Mouse (Mus musculus): ENCODE data around the gene Igf1r.
A peak's percentile ranks its signal among the peaks of the same experiment; 100 is the strongest.

Gene Igf1r

GRCm38 (mm10) chr7:68119605-68120004 lies 167.0 kb downstream of the Igf1r start:
- DNase-seq (ENCODE audit: low spot score) = no peak

GRCm38 (mm10) chr7:68122418-68122817 lies 169.8 kb downstream of the Igf1r start:
- DNase-seq (ENCODE audit: low spot score) = no peak

GRCm38 (mm10) chr7:68125347-68125746 lies 172.7 kb downstream of the Igf1r start:
- DNase-seq (ENCODE audit: low spot score) = no peak

GRCm38 (mm10) chr7:68127799-68128261 lies 175.2 kb downstream of the Igf1r start:
- peak; percentile 24 for DNase-seq (ENCODE audit: low spot score)

- no peak for DNase-seq (ENCODE audit: low spot score)
These were observed 175.6 kb downstream of the Igf1r start for GRCm38 (mm10) chr7:68128271-68128674.

- DNase-seq (ENCODE audit: low spot score) = peak; percentile 95
These were observed 176.5 kb downstream of the Igf1r start for GRCm38 (mm10) chr7:68129077-68129511.

GRCm38 (mm10) chr7:68129546-68130253 lies 177.1 kb downstream of the Igf1r start:
- DNase-seq (ENCODE audit: low spot score) = peak; percentile 81

GRCm38 (mm10) chr7:68130950-68131580 lies 178.4 kb downstream of the Igf1r start:
- no peak for DNase-seq (ENCODE audit: low spot score)

GRCm38 (mm10) chr7:68133679-68134078 lies 181.1 kb downstream of the Igf1r start:
- no peak for DNase-seq (ENCODE audit: low spot score)

GRCm38 (mm10) chr7:68134948-68135347 lies 182.3 kb downstream of the Igf1r start:
- no peak for DNase-seq (ENCODE audit: low spot score)

GRCm38 (mm10) chr7:68136056-68136455 lies 183.4 kb downstream of the Igf1r start:
- DNase-seq (ENCODE audit: low spot score) = no peak

GRCm38 (mm10) chr7:68139384-68139783 lies 186.8 kb downstream of the Igf1r start:
- no peak for DNase-seq (ENCODE audit: low spot score)

- no peak for DNase-seq (ENCODE audit: low spot score)
These were observed 187.6 kb downstream of the Igf1r start for GRCm38 (mm10) chr7:68140041-68140807.

GRCm38 (mm10) chr7:68144266-68144665 lies 191.6 kb downstream of the Igf1r start:
- DNase-seq (ENCODE audit: low spot score) = no peak

- DNase-seq (ENCODE audit: low spot score) = no peak
These were observed 195.8 kb downstream of the Igf1r start for GRCm38 (mm10) chr7:68148297-68149048.

- DNase-seq (ENCODE audit: low spot score) = no peak
These were observed 199.3 kb downstream of the Igf1r start for GRCm38 (mm10) chr7:68151892-68152291.

- DNase-seq (ENCODE audit: low spot score) = no peak
These were observed 199.8 kb downstream of the Igf1r start for GRCm38 (mm10) chr7:68152458-68152857.

- no peak for DNase-seq (ENCODE audit: low spot score)
These were observed 200.6 kb downstream of the Igf1r start for GRCm38 (mm10) chr7:68153269-68153668.

GRCm38 (mm10) chr7:68154588-68154987 lies 202.0 kb downstream of the Igf1r start:
- DNase-seq (ENCODE audit: low spot score) = no peak

GRCm38 (mm10) chr7:68160094-68160791 lies 207.6 kb downstream of the Igf1r start:
- no peak for DNase-seq (ENCODE audit: low spot score)

- DNase-seq (ENCODE audit: low spot score) = no peak
These were observed 211.4 kb downstream of the Igf1r start for GRCm38 (mm10) chr7:68164074-68164473.
